Mouse (Mus musculus): ENCODE results near the gene Atoh8.

Atoh8 gene

DNA sequence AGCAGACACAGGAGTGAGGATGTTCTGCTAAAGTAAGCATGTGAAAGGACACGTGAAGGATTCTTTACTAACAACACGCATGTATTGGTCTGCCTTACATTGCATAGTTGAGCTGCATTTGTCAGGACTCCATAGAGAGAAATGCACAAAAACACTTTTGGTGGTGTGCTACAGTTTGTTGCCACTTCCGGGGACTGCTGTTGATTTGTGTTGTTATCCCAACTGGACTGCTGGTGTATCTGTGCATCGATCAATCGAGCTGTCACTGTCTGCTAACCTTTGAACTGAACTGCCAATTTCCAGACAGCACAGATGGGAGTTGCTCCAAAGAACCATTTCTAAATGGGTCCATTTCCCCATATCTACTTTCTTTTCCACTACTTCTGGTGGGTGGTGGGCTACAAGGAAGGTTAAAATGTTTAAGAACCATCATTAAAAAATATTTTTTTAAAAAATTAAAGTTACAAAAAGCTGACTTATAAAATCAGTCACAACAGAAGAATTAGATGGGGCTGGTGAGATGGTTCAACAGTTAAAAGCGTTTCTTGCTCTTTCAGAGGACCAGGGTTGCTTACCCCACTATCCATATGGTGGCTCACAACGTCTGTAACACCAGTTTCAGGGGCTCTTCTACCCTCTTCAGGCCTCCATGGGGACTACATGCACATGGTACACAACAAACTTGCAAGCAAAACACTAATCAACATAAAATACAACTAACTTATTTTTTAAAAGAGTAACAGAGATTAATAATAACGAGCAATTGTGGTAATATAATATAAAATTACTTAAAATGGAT lies 76.2 kb downstream of the Atoh8 start:
- no peak for DNase-seq (ENCODE audit: low read depth, low spot score)

All from telencephalon, adult 2 months (tissue).